Mouse (Mus musculus) MEL (cell line): Measurements from ENCODE around the gene Me3. TPM values are rescaled to one million over a fixed set of nuclear protein-coding genes. Genes with fewer than 3 reads are reported as not detected.

Source experiments
- DNase-seq: peaks from one replicate; pipeline ENCODE4 v3.0.0; 2011; ENCODE audit warnings: low read depth, low spot score
- H3K27ac ChIP-seq: 2 replicates; pipeline ENCODE4 v1.5.1; 2012; ENCODE audit warnings: low read depth, mild to moderate bottlenecking, control low read depth, low read length, moderate library complexity; ENCODE audit not compliant: control insufficient read depth
- H3K27me3 ChIP-seq, 2 experiments: fragments of 150-350 bp in 1 of 2; sonication (generic) in 1 of 2; 2 replicates each; pipeline ENCODE4 v1.6.1; 2012; ENCODE audit warnings: low read length in 2 of 2, mild to moderate bottlenecking in 2 of 2, improper control_type of control experiment in 1 of 2, moderate library complexity in 1 of 2; ENCODE audit not compliant: insufficient read depth in 2 of 2, control insufficient read depth in 1 of 2
- H3K36me3 ChIP-seq, 2 experiments: 2 replicates each; pipeline ENCODE4 v1.6.1; 2012 to 2014; ENCODE audit warnings: low read length in 2 of 2, improper control_type of control experiment in 1 of 2, inconsistent platforms in 1 of 2, mild to moderate bottlenecking in 1 of 2; ENCODE audit not compliant: insufficient read depth in 2 of 2, control insufficient read depth in 1 of 2
- H3K4me1 ChIP-seq, 2 experiments: fragments of 150-350 bp in 1 of 2; sonication (generic) in 1 of 2; 2 replicates each; pipeline ENCODE4 v1.6.1; 2012; ENCODE audit warnings: low read length in 2 of 2, improper control_type of control experiment in 1 of 2, mild to moderate bottlenecking in 1 of 2; ENCODE audit not compliant: insufficient read depth in 2 of 2, control insufficient read depth in 1 of 2
- H3K4me3 ChIP-seq, 2 experiments: fragments of 150-350 bp in 1 of 2; sonication (generic) in 1 of 2; 2 replicates each; pipeline ENCODE4 v1.5.1; 2012; ENCODE audit warnings: low read depth in 2 of 2, low read length in 2 of 2, mild to moderate bottlenecking in 2 of 2, moderate library complexity in 2 of 2, control low read depth in 1 of 2, improper control_type of control experiment in 1 of 2; ENCODE audit not compliant: control insufficient read depth in 1 of 2, insufficient read depth in 1 of 2
- H3K79me2 ChIP-seq: 2 replicates; pipeline ENCODE4 v1.6.1; 2012; ENCODE audit warnings: mild to moderate bottlenecking, low read length, moderate library complexity; ENCODE audit not compliant: control insufficient read depth, poor library complexity, insufficient read depth
- H3K9ac ChIP-seq: 2 replicates; pipeline ENCODE4 v1.6.1; 2012; ENCODE audit warnings: low read depth, mild to moderate bottlenecking, control low read depth, low read length, moderate library complexity; ENCODE audit not compliant: control insufficient read depth, poor library complexity, severe bottlenecking
- H3K9me3 ChIP-seq: fragments of 150-350 bp; sonication (generic); replicated peaks from 2 replicates; pipeline ENCODE4 v1.6.1; 2012; ENCODE audit warnings: mild to moderate bottlenecking, low read length, improper control_type of control experiment, moderate library complexity; ENCODE audit not compliant: insufficient read depth
- CHD1 ChIP-seq: IDR thresholded peaks from 2 replicates; pipeline ENCODE4 v1.6.1; 2012; ENCODE audit warnings: low read depth, mild to moderate bottlenecking, inconsistent platforms, low read length, improper control_type of control experiment
- CHD2 ChIP-seq: IDR thresholded peaks from 2 replicates; pipeline ENCODE4 v1.6.1; 2011; ENCODE audit warnings: low read length, improper control_type of control experiment
- CTCF ChIP-seq, 3 experiments: IDR thresholded peaks in 2 of 3; conservative IDR thresholded peaks in 1 of 3; 2 replicates each; pipeline ENCODE4 v1.5.1; 2011 to 2012; ENCODE audit warnings: low read length in 3 of 3, low read depth in 2 of 3, mild to moderate bottlenecking in 2 of 3, improper control_type of control experiment in 1 of 3, inconsistent platforms in 1 of 3, mixed read lengths in 1 of 3, moderate library complexity in 1 of 3; ENCODE audit not compliant: control insufficient read depth in 1 of 3, insufficient read depth in 1 of 3, poor library complexity in 1 of 3, severe bottlenecking in 1 of 3
- E2F4 ChIP-seq: IDR thresholded peaks from 2 replicates; pipeline ENCODE4 v1.6.1; 2011; ENCODE audit warnings: low read depth, low read length, improper control_type of control experiment, borderline replicate concordance
- EP300 ChIP-seq, 2 experiments: IDR thresholded peaks; 2 replicates each; pipeline ENCODE4 v1.6.1; 2011; ENCODE audit warnings: improper control_type of control experiment in 2 of 2, low read length in 2 of 2, low read depth in 1 of 2, mild to moderate bottlenecking in 1 of 2
- GABPA ChIP-seq: IDR thresholded peaks from 2 replicates; pipeline ENCODE4 v1.6.1; 2012; ENCODE audit warnings: low read depth, mild to moderate bottlenecking, inconsistent platforms, low read length, improper control_type of control experiment, moderate library complexity
- MAX ChIP-seq: IDR thresholded peaks from 2 replicates; pipeline ENCODE4 v1.6.1; 2011; ENCODE audit warnings: low read length, improper control_type of control experiment
- MAZ ChIP-seq: IDR thresholded peaks from 2 replicates; pipeline ENCODE4 v1.6.1; 2012; ENCODE audit warnings: low read depth, mild to moderate bottlenecking, inconsistent platforms, low read length, improper control_type of control experiment
- MXI1 ChIP-seq: IDR thresholded peaks from 2 replicates; pipeline ENCODE4 v1.6.1; 2011; ENCODE audit warnings: mild to moderate bottlenecking, low read depth, low read length, improper control_type of control experiment
- NELFE ChIP-seq: IDR thresholded peaks from 2 replicates; pipeline ENCODE4 v1.6.1; 2011; ENCODE audit warnings: low read depth, low read length, improper control_type of control experiment
- NRF1 ChIP-seq: IDR thresholded peaks from 2 replicates; pipeline ENCODE4 v1.6.1; 2014; ENCODE audit warnings: low read depth, mild to moderate bottlenecking, inconsistent platforms, low read length, improper control_type of control experiment, moderate library complexity; ENCODE audit not compliant: poor library complexity, insufficient read depth, severe bottlenecking
- POLR2A ChIP-seq, 2 experiments: IDR thresholded peaks; 2 replicates each; pipeline ENCODE4 v1.6.1; 2011 to 2012; ENCODE audit warnings: low read length in 2 of 2, mild to moderate bottlenecking in 2 of 2, control low read depth in 1 of 2, improper control_type of control experiment in 1 of 2, low read depth in 1 of 2, moderate library complexity in 1 of 2; ENCODE audit not compliant: control insufficient read depth in 1 of 2, insufficient read depth in 1 of 2, poor library complexity in 1 of 2
- POLR2AphosphoS2 ChIP-seq: IDR thresholded peaks from 2 replicates; pipeline ENCODE4 v1.6.1; 2011; ENCODE audit warnings: low read length, improper control_type of control experiment
- RAD21 ChIP-seq: IDR thresholded peaks from 2 replicates; pipeline ENCODE4 v1.6.1; 2011; ENCODE audit warnings: mild to moderate bottlenecking, low read depth, low read length, improper control_type of control experiment
- SIN3A ChIP-seq: IDR thresholded peaks from 2 replicates; pipeline ENCODE4 v1.6.1; 2012; ENCODE audit warnings: low read length, improper control_type of control experiment, inconsistent platforms
- SMC3 ChIP-seq: IDR thresholded peaks from 2 replicates; pipeline ENCODE4 v1.6.1; 2011; ENCODE audit warnings: low read depth, low read length, improper control_type of control experiment
- TAL1 ChIP-seq: IDR thresholded peaks from 2 replicates; pipeline ENCODE4 v1.6.1; 2012; ENCODE audit warnings: mild to moderate bottlenecking, inconsistent platforms, low read length, moderate library complexity, mixed read lengths
- ZC3H11A ChIP-seq: IDR thresholded peaks from 2 replicates; pipeline ENCODE4 v1.6.1; 2012; ENCODE audit warnings: low read depth, mild to moderate bottlenecking, inconsistent platforms, low read length, improper control_type of control experiment
- polyA plus RNA-seq, 2 experiments: library from polyadenylated mRNA; stranded (reverse) in 1 of 2; unstranded in 1 of 2; fragments of >175 nt in 1 of 2; fragments of >200 nt in 1 of 2; gene quantifications; 2 replicates each; pipeline versions ENCODE4 v1.2.1 to v1.2.4; 2012; ENCODE audit warnings: low replicate concordance in 2 of 2, low read depth in 1 of 2; ENCODE audit not compliant: insufficient read length in 2 of 2, insufficient read depth in 1 of 2, missing spikeins in 1 of 2
- total RNA-seq: library from RNA; depleted of rRNA; stranded (reverse); fragments of 300-350 nt; gene quantifications from 2 replicates; pipeline ENCODE4 v1.2.3, GENCODE M21; 2012

The Me3 gene
- total and polyA plus RNA-seq, 3 experiments, result 0.35 TPM; not detected in 2

- TF ChIP-seq MAX (no peak), NELFE (no peak), SMC3 (no peak), CTCF (IDR thresholded peaks at IDR 0.05 in 2 of 3, conservative IDR thresholded peaks at IDR 0.05 in 1 of 3; ENCODE audit: control insufficient read depth in 1 of 3, insufficient read depth in 1 of 3, low read depth in 2 of 3, low read length in 3 of 3, poor library complexity in 1 of 3, severe bottlenecking in 1 of 3) (no peak), POLR2A (IDR thresholded peaks at IDR 0.05; ENCODE audit: control insufficient read depth in 1 of 2, insufficient read depth in 1 of 2, low read depth in 1 of 2, low read length in 2 of 2, poor library complexity in 1 of 2) (no peak), TAL1 (no peak)
- H3K79me2 ChIP-seq, result no peaks in the 10 kb centered on the region
- no peaks in the 10 kb centered on the region for H3K27me3 ChIP-seq
- H3K9ac ChIP-seq, result no peak overlapping the region
- H3K27ac ChIP-seq, result no peak overlapping the region
- H3K36me3 ChIP-seq, result no peaks in the 10 kb centered on the region
- H3K4me3 ChIP-seq, result no peak overlapping the region
- DNase-seq, result no peak
- H3K9me3 ChIP-seq, result no peaks in the 10 kb centered on the region
- no peaks in the 10 kb centered on the region for H3K4me1 ChIP-seq
Observed at GRCm38 (mm10) chr7:89681666-89682470, 49.7 kb downstream of the Me3 start.

- H3K9ac ChIP-seq, result no peak overlapping the region
- H3K27me3 ChIP-seq, result no peaks in the 10 kb centered on the region
- no peaks in the 10 kb centered on the region for H3K4me1 ChIP-seq
- H3K4me3 ChIP-seq, result no peak overlapping the region
- H3K9me3 ChIP-seq, result no peaks in the 10 kb centered on the region
- no peaks in the 10 kb centered on the region for H3K79me2 ChIP-seq
- TF ChIP-seq GABPA, result no peak
- TF ChIP-seq CTCF (IDR thresholded peaks at IDR 0.05 in 2 of 3, conservative IDR thresholded peaks at IDR 0.05 in 1 of 3; ENCODE audit: control insufficient read depth in 1 of 3, insufficient read depth in 1 of 3, low read depth in 2 of 3, low read length in 3 of 3, poor library complexity in 1 of 3, severe bottlenecking in 1 of 3), result peak; percentile 42 to 62 (median 49); a peak in 5 of 6 replicates
- DNase-seq, result peak; percentile 19
- H3K36me3 ChIP-seq, result no peaks in the 10 kb centered on the region
- no peak overlapping the region for H3K27ac ChIP-seq
Observed at GRCm38 (mm10) chr7:89698186-89698585, 66.0 kb downstream of the Me3 start.

GRCm38 (mm10) chr7:89699668-89700350 lies 67.6 kb downstream of the Me3 start:
- Histone ChIP-seq H3K4me3 (no peak overlapping the region), H3K36me3 (no peaks in the 10 kb centered on the region)
- TF ChIP-seq MAZ (no peak), MAX (no peak), ZC3H11A (no peak), SIN3A (no peak), NRF1 (no peak), POLR2A (IDR thresholded peaks at IDR 0.05; ENCODE audit: control insufficient read depth in 1 of 2, insufficient read depth in 1 of 2, low read depth in 1 of 2, low read length in 2 of 2, poor library complexity in 1 of 2) (no peak), RAD21 (no peak), EP300 (IDR thresholded peaks at IDR 0.05; ENCODE audit: low read depth in 1 of 2, low read length in 2 of 2) (no peak), CHD1 (no peak), E2F4 (no peak), POLR2AphosphoS2 (no peak), CHD2 (no peak), MXI1 (no peak)
- TF ChIP-seq, all 39 proteins: peak for 0
- Histone ChIP-seq H3K9me3 (no peaks in the 10 kb centered on the region), H3K27me3 (no peaks in the 10 kb centered on the region), H3K4me1 (no peaks in the 10 kb centered on the region), H3K9ac (no peak overlapping the region), H3K79me2 (no peaks in the 10 kb centered on the region), H3K27ac (no peak overlapping the region)
- no peak for DNase-seq
